Mouse (Mus musculus) stomach, postnatal 0 days (tissue): ENCODE results near the gene Npas2. TPM values are rescaled to one million over a fixed set of nuclear protein-coding genes. Genes with fewer than 3 reads are reported as not detected.

Experiments
- ATAC-seq: fragments of 200-750 bp; cut with Nextera tagmentation; 2 replicates; pipeline ENCODE4 v1.8.0; 2017; ENCODE audit not compliant: low FRiP score, low TSS enrichment
- DNase-seq: peaks from one replicate; pipeline ENCODE4 v3.0.0-alpha.2; 2016; ENCODE audit warnings: low spot score
- H3K27ac ChIP-seq: fragments of 300-500 bp; sonication (generic); replicated peaks from 2 replicates; pipeline ENCODE4 v1.5.1; 2014; ENCODE audit warnings: mild to moderate bottlenecking, control low read depth
- H3K27me3 ChIP-seq: fragments of 300-500 bp; sonication (generic); 2 replicates; pipeline ENCODE4 v1.6.1; 2014; ENCODE audit warnings: low read length; ENCODE audit not compliant: control insufficient read depth, insufficient read depth
- H3K36me3 ChIP-seq: fragments of 300-500 bp; sonication (generic); 2 replicates; pipeline ENCODE4 v1.6.1; 2014; ENCODE audit warnings: low read length, mixed read lengths; ENCODE audit not compliant: control insufficient read depth, insufficient read depth
- H3K4me1 ChIP-seq: fragments of 300-500 bp; sonication (generic); replicated peaks from 2 replicates; pipeline ENCODE4 v1.6.1; 2014; ENCODE audit warnings: antibody characterized with exemption; ENCODE audit not compliant: control insufficient read depth, insufficient read depth
- H3K4me2 ChIP-seq: fragments of 300-500 bp; sonication (generic); replicated peaks from 2 replicates; pipeline ENCODE4 v1.6.1; 2014; ENCODE audit warnings: low read depth, mild to moderate bottlenecking, control low read depth, moderate library complexity
- H3K4me3 ChIP-seq: fragments of 300-500 bp; sonication (generic); 2 replicates; pipeline ENCODE4 v1.5.1; 2014; ENCODE audit warnings: low read depth, low read length, control low read depth
- H3K9ac ChIP-seq: fragments of 300-500 bp; sonication (generic); 2 replicates; pipeline ENCODE4 v1.6.1; 2014; ENCODE audit warnings: mild to moderate bottlenecking, low read length, control low read depth, mixed read lengths
- H3K9me3 ChIP-seq: fragments of 300-500 bp; sonication (generic); 2 replicates; pipeline ENCODE4 v1.6.1; 2016; ENCODE audit warnings: low read length; ENCODE audit not compliant: control insufficient read depth
- CTCF ChIP-seq: IDR thresholded peaks from 2 replicates; pipeline ENCODE4 v1.5.1; 2016; ENCODE audit warnings: antibody characterized with exemption, low read depth, mild to moderate bottlenecking, moderate library complexity
- EP300 ChIP-seq: optimal IDR thresholded peaks from 2 replicates; pipeline ENCODE3; 2016; ENCODE audit warnings: antibody characterized with exemption
- WGBS: fragments of 180-500 bp; shearing (Covaris S2); extraction: QIAGEN DNeasy Blood & Tissue Kit; methylation state at CpG from one replicate; pipeline ENCODE4 v1.1.7; 2014; 5-methylcytosine and 5-hydroxymethylcytosine counted together
- polyA plus RNA-seq: library from polyadenylated mRNA; unstranded; fragments of >200 nt; fragmentation: Nextera tagmentation; extraction: Ambion mirVana; gene quantifications from 2 replicates; pipeline ENCODE4 v1.2.1, GENCODE M21; 2015

The Npas2 gene
- polyA plus RNA-seq, 1 experiment from 2014 or later: 1.7 TPM

- TF ChIP-seq EP300: no peak
- no peak for TF ChIP-seq CTCF
- H3K9me3 ChIP-seq: no peaks in the 10 kb centered on the region
- H3K27me3 ChIP-seq: peaks cover 3% of the 10 kb centered on the region; the same call in 1 of the 2 replicates
- H3K4me2 ChIP-seq: no peak overlapping the region
- no peak overlapping the region for H3K9ac ChIP-seq
- H3K36me3 ChIP-seq: no peaks in the 10 kb centered on the region
- no peak overlapping the region for H3K4me3 ChIP-seq
- ATAC-seq (no peak), DNase-seq (no peak)
- H3K27ac ChIP-seq: no peak overlapping the region
- 57% methylated on average over 6 of the region's 6 CpGs for WGBS
- no peaks in the 10 kb centered on the region for H3K4me1 ChIP-seq
These were observed 146.6 kb downstream of the Npas2 start for GRCm38 (mm10) chr1:39340156-39340555.

- peak; percentile 84 for ATAC-seq
- H3K4me3 ChIP-seq: no peak overlapping the region
- H3K4me1 ChIP-seq: no peaks in the 10 kb centered on the region
- no peaks in the 10 kb centered on the region for H3K36me3 ChIP-seq
- no peak overlapping the region for H3K27ac ChIP-seq
- H3K4me2 ChIP-seq: no peak overlapping the region
- TF ChIP-seq EP300 (no peak), CTCF (peak; percentile 89)
- 13% methylated on average over 8 of the region's 8 CpGs for WGBS
- DNase-seq: peak; percentile 74
- no peak overlapping the region for H3K9ac ChIP-seq
- no peaks in the 10 kb centered on the region for H3K9me3 ChIP-seq
- peaks cover 3% of the 10 kb centered on the region; the same call in 1 of the 2 replicates for H3K27me3 ChIP-seq
These were observed 147.1 kb downstream of the Npas2 start for GRCm38 (mm10) chr1:39340647-39341046.

GRCm38 (mm10) chr1:39341807-39342206, 148.3 kb downstream of the Npas2 start:
- Histone ChIP-seq H3K9ac (no peak overlapping the region), H3K4me2 (no peak overlapping the region), H3K27me3 (peaks cover 3% of the 10 kb centered on the region; the same call in 1 of the 2 replicates), H3K9me3 (no peaks in the 10 kb centered on the region), H3K36me3 (no peaks in the 10 kb centered on the region), H3K4me3 (no peak overlapping the region), H3K27ac (no peak overlapping the region), H3K4me1 (no peaks in the 10 kb centered on the region)
- ATAC-seq (no peak), DNase-seq (no peak)
- 71% methylated on average over 4 of the region's 4 CpGs for WGBS
- no peak for TF ChIP-seq CTCF
- no peak for TF ChIP-seq EP300

- Histone ChIP-seq H3K4me1 (no peaks in the 10 kb centered on the region), H3K9ac (no peak overlapping the region), H3K27me3 (peaks cover 3% of the 10 kb centered on the region; the same call in 1 of the 2 replicates), H3K9me3 (no peaks in the 10 kb centered on the region), H3K36me3 (no peaks in the 10 kb centered on the region), H3K4me2 (no peak overlapping the region), H3K27ac (no peak overlapping the region), H3K4me3 (no peak overlapping the region)
- no peak for TF ChIP-seq EP300
- peak; percentile 32; the same call in 1 of the 2 replicates for TF ChIP-seq CTCF
- WGBS: 78% methylated on average over 5 of the region's 5 CpGs
- DNase-seq: no peak
- ATAC-seq: no peak
These were observed 149.7 kb downstream of the Npas2 start for GRCm38 (mm10) chr1:39343242-39343641.

GRCm38 (mm10) chr1:39344981-39345600, 151.6 kb downstream of the Npas2 start:
- Histone ChIP-seq H3K4me1 (no peaks in the 10 kb centered on the region), H3K36me3 (no peaks in the 10 kb centered on the region; the same call in 1 of the 2 replicates), H3K27ac (no peak overlapping the region), H3K27me3 (no peaks in the 10 kb centered on the region), H3K4me2 (no peak overlapping the region), H3K9me3 (no peaks in the 10 kb centered on the region), H3K4me3 (no peak overlapping the region), H3K9ac (no peak overlapping the region)
- ATAC-seq (no peak), DNase-seq (no peak)
- 63% methylated on average over 21 of the region's 21 CpGs for WGBS
- TF ChIP-seq CTCF: peak; percentile 68
- no peak for TF ChIP-seq EP300

GRCm38 (mm10) chr1:39349001-39349400, 155.5 kb downstream of the Npas2 start:
- no peak overlapping the region for H3K4me2 ChIP-seq
- H3K9me3 ChIP-seq: no peaks in the 10 kb centered on the region
- TF ChIP-seq CTCF (no peak), EP300 (no peak)
- no peaks in the 10 kb centered on the region for H3K27me3 ChIP-seq
- no peak overlapping the region for H3K27ac ChIP-seq
- H3K9ac ChIP-seq: no peak overlapping the region
- no peaks in the 10 kb centered on the region; the same call in 1 of the 2 replicates for H3K36me3 ChIP-seq
- ATAC-seq (peak; percentile 53; the same call in 1 of the 2 replicates), DNase-seq (no peak)
- 66% methylated on average over 1 of the region's 1 CpGs for WGBS
- no peaks in the 10 kb centered on the region for H3K4me1 ChIP-seq
- H3K4me3 ChIP-seq: no peak overlapping the region
